Mouse (Mus musculus): ENCODE data around the gene Scml4. TPM values are rescaled to one million over a fixed set of nuclear protein-coding genes. Genes with fewer than 3 reads are reported as not detected.

The Scml4 gene
- total RNA-seq (2015; ENCODE audit: low replicate concordance) (not detected in 2 replicates), total RNA-seq (2017; ENCODE audit: low replicate concordance) (0.28 TPM in 1 of 2 replicates, not detected in the other)

GRCm38 (mm10) chr10:42860159-42860911 lies at the start of gene Scml4:
Gene Scml4 (plus strand): TSS chr10:42860370.
- ATAC-seq (replicated peaks; ENCODE audit: low FRiP score, poor library complexity, severe bottlenecking), result no peak

- ATAC-seq (replicated peaks; ENCODE audit: low FRiP score, poor library complexity, severe bottlenecking), result no peak
Observed at GRCm38 (mm10) chr10:42825923-42826322, 34.2 kb upstream of the Scml4 start.

GRCm38 (mm10) chr10:42827155-42827554 lies 33.0 kb upstream of the Scml4 start:
- ATAC-seq (replicated peaks; ENCODE audit: low FRiP score, poor library complexity, severe bottlenecking), result no peak

- ATAC-seq (replicated peaks; ENCODE audit: low FRiP score, poor library complexity, severe bottlenecking), result no peak
Observed at GRCm38 (mm10) chr10:42830007-42830406, 30.2 kb upstream of the Scml4 start.

- ATAC-seq (replicated peaks; ENCODE audit: low FRiP score, poor library complexity, severe bottlenecking), result no peak
Observed at GRCm38 (mm10) chr10:42830409-42830808, 29.8 kb upstream of the Scml4 start.

DNA sequence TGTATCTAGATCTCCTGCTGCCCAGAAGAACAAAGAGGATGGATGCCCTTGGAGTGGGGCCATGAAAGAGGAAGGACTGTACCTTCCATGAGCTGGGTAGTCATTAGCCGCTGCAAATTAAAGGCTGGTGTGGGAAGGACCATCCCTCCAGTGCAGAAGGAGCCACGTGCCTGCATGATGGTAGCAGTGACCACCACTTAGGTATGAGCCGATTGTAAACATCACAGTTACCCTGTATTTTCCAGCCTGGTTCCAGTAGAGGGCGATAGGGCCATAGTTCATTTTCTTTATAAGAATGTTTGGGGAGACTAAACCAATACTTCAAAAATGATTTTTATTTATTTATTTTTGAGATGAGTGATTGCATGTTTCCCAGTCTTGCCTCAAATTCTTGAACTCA lies 27.5 kb upstream of the Scml4 start:
- ATAC-seq (replicated peaks; ENCODE audit: low FRiP score, poor library complexity, severe bottlenecking), result no peak

- ATAC-seq (replicated peaks; ENCODE audit: low FRiP score, poor library complexity, severe bottlenecking), result no peak
Observed at GRCm38 (mm10) chr10:42833871-42834727, 26.1 kb upstream of the Scml4 start.

GRCm38 (mm10) chr10:42838106-42838505 lies 22.1 kb upstream of the Scml4 start:
- no peak for ATAC-seq (replicated peaks; ENCODE audit: low FRiP score, poor library complexity, severe bottlenecking)

DNA sequence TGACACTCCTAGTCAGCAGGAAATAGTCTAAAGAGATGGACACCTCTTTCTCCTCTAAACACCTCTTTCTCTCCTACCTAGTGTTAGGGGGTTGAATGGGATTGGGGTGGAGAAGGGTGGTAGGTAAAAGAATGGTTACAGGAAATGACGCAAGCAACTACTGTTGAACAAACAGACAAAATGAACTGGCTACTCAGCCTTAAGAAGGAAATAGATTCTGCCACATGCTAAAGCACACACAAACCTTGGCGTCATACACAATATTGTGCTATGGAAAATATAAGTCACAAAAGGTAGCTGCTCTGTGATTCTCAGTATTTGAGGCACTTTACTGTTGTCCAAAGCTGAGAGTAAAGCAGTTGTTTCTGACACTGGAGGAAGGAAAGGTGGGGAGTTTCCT lies 21.4 kb upstream of the Scml4 start:
- no peak for ATAC-seq (replicated peaks; ENCODE audit: low FRiP score, poor library complexity, severe bottlenecking)

- ATAC-seq (replicated peaks; ENCODE audit: low FRiP score, poor library complexity, severe bottlenecking), result no peak
Observed at GRCm38 (mm10) chr10:42840036-42840435, 20.1 kb upstream of the Scml4 start.

GRCm38 (mm10) chr10:42841531-42842195 lies 18.5 kb upstream of the Scml4 start:
- peak; percentile 61; the same call in 1 of the 2 replicates for ATAC-seq (replicated peaks; ENCODE audit: low FRiP score, poor library complexity, severe bottlenecking)

- ATAC-seq (replicated peaks; ENCODE audit: low FRiP score, poor library complexity, severe bottlenecking), result peak; percentile 67
Observed at GRCm38 (mm10) chr10:42842358-42842757, 17.8 kb upstream of the Scml4 start.

- no peak for ATAC-seq (replicated peaks; ENCODE audit: low FRiP score, poor library complexity, severe bottlenecking)
Observed at GRCm38 (mm10) chr10:42843416-42843815, 16.8 kb upstream of the Scml4 start.

GRCm38 (mm10) chr10:42845480-42845879 lies 14.7 kb upstream of the Scml4 start:
- ATAC-seq (replicated peaks; ENCODE audit: low FRiP score, poor library complexity, severe bottlenecking), result no peak

DNA sequence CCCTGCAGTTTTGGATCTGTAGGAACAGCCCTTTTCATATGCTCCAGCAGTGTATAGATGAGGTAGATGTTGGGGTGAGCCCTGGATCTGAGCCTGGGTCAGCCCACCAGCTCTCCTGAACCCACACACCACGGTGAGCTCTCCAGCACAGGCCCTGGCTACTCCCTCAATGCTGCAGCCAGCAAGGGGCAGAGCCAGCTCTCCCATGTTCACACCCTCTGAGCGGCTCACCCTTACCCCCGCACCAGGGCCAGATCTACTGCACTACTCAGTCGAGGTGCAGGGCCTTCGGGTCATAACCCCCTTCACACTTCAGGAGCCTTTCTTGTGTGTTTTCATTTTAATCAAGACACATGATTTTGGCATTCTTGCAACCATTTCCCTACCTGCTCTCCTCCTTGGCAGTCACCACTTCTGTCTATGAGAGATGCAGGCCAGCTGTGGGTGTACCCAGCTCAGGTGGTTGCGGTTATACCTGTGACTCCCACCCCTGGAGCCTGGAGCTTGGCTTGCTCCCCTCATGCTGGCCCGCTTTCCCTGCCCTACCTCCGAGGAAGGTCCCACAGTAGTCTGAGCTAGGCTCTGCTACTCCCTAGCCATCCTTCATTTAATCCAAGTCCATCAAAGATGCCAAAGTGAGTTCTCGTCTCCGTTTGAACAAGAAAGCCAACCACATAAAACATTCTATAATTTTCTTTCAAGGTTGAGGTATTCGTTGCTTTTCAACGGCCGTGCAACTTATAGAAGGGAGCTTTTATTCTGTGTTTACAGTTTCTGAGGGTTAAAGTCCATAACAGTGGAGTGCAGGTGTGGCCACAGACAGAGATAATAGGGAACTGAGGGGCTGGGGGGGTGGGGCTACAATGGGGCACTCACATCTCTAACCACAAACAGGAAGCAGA lies 11.7 kb upstream of the Scml4 start:
- no peak for ATAC-seq (replicated peaks; ENCODE audit: low FRiP score, poor library complexity, severe bottlenecking)

GRCm38 (mm10) chr10:42849081-42849400 lies 11.1 kb upstream of the Scml4 start:
- ATAC-seq (replicated peaks; ENCODE audit: low FRiP score, poor library complexity, severe bottlenecking), result no peak

GRCm38 (mm10) chr10:42854838-42855237 lies 5.3 kb upstream of the Scml4 start:
- no peak for ATAC-seq (replicated peaks; ENCODE audit: low FRiP score, poor library complexity, severe bottlenecking)

DNA sequence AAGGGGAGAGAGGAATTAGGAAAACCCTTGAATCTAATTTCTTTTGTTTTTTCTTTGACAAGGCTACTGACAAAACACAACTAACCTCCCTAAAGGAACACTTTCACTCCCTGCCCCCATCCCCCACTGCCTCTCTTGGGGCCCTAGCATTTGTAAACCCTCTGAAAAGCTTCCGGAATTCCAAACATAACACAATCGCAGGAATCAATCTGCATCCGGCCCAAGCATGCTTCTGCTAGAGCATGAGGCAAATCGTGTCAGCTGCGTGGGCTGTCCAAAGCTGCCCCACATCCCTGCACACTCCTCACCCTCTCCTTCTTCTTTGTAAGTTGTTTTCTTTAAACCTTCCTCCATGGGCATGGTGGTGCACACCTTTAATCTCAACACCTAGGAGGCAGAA lies 4.9 kb upstream of the Scml4 start:
- no peak for ATAC-seq (replicated peaks; ENCODE audit: low FRiP score, poor library complexity, severe bottlenecking)

- no peak for ATAC-seq (replicated peaks; ENCODE audit: low FRiP score, poor library complexity, severe bottlenecking)
Observed at GRCm38 (mm10) chr10:42856574-42856973, 3.6 kb upstream of the Scml4 start.

- no peak for ATAC-seq (replicated peaks; ENCODE audit: low FRiP score, poor library complexity, severe bottlenecking)
Observed at GRCm38 (mm10) chr10:42857021-42857420, 3.1 kb upstream of the Scml4 start.
